Mouse (Mus musculus) embryonic facial prominence, embryonic 11.5 days (tissue): ENCODE data around the gene H2-M10.6. TPM values are rescaled to one million over a fixed set of nuclear protein-coding genes. Genes with fewer than 3 reads are reported as not detected.

Experiments used
- ATAC-seq: fragments of 200-750 bp; cut with Nextera tagmentation; replicated peaks from 2 replicates; pipeline ENCODE4 v1.8.0; 2017; ENCODE audit warnings: low read depth; ENCODE audit not compliant: insufficient number of reproducible peaks, low FRiP score, low TSS enrichment
- DNase-seq: peaks from one replicate; pipeline ENCODE4 v3.0.0-alpha.2; 2015; ENCODE audit warnings: low spot score
- H3K27ac ChIP-seq: fragments of 300-500 bp; sonication (generic); replicated peaks from 2 replicates; pipeline ENCODE4 v1.5.1; 2014; ENCODE audit warnings: mild to moderate bottlenecking, low read depth, low read length, control low read depth
- H3K27me3 ChIP-seq: fragments of 300-500 bp; sonication (generic); 2 replicates; pipeline ENCODE4 v1.6.1; 2014; ENCODE audit warnings: mild to moderate bottlenecking, low read length, moderate library complexity, mixed read lengths; ENCODE audit not compliant: control insufficient read depth, insufficient read depth
- H3K36me3 ChIP-seq: fragments of 300-500 bp; sonication (generic); replicated peaks from 2 replicates; pipeline ENCODE4 v1.6.1; 2014; ENCODE audit warnings: low read depth, mild to moderate bottlenecking, low read length, moderate library complexity, mixed read lengths; ENCODE audit not compliant: control insufficient read depth, insufficient read depth
- H3K4me1 ChIP-seq: fragments of 300-500 bp; sonication (generic); 2 replicates; pipeline ENCODE4 v1.6.1; 2014; ENCODE audit warnings: low read length, mixed read lengths; ENCODE audit not compliant: control insufficient read depth, insufficient read depth
- H3K4me2 ChIP-seq: fragments of 300-500 bp; sonication (generic); 2 replicates; pipeline ENCODE4 v1.6.1; 2014; ENCODE audit warnings: low read depth, mild to moderate bottlenecking, control low read depth, low read length, moderate library complexity
- H3K4me3 ChIP-seq: fragments of 300-500 bp; sonication (generic); 2 replicates; pipeline ENCODE4 v1.5.1; 2014; ENCODE audit warnings: low read depth, low read length, control low read depth
- H3K9ac ChIP-seq: fragments of 300-500 bp; sonication (generic); replicated peaks from 2 replicates; pipeline ENCODE4 v1.6.1; 2014; ENCODE audit warnings: mild to moderate bottlenecking, control low read depth, low read length
- H3K9me3 ChIP-seq: fragments of 300-500 bp; sonication (generic); replicated peaks from 2 replicates; pipeline ENCODE4 v1.6.1; 2016; ENCODE audit warnings: mild to moderate bottlenecking, low read length, inconsistent platforms, mixed read lengths; ENCODE audit not compliant: control insufficient read depth
- WGBS: fragments of 180-500 bp; shearing (Covaris S2); extraction: QIAGEN DNeasy Blood & Tissue Kit; methylation state at CpG from one replicate; pipeline ENCODE4 v1.1.7; 2014; 5-methylcytosine and 5-hydroxymethylcytosine counted together
- polyA plus RNA-seq: library from polyadenylated mRNA; unstranded; fragments of >200 nt; fragmentation: Nextera tagmentation; extraction: Ambion mirVana; gene quantifications from 2 replicates; pipeline ENCODE4 v1.2.1, GENCODE M21; 2014

The H2-M10.6 gene
- polyA plus RNA-seq, 1 experiment from 2014 or later = not detected

DNA sequence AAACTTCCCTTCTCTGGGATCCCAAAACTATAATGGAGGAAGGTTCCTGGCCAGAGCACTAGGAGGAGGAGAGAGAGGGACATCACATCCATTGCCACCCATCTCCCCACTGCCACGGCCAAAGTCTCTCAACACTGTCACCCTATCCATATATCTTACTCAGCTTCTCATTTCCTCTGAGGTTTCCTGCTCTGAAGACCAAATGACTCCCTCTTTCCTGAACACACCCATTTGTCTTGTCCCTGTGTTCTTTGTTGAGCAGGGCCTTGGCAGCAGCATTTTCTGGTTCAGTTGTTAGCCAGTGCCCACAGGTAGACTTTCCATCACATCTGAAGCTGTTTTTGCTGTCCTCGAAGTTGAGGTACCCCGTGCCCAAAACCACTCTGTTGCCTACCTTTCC, 46.2 kb downstream of the H2-M10.6 start:
- DNase-seq (no peak), ATAC-seq (no peak)
- peaks cover 5% of the 10 kb centered on the region for H3K36me3 ChIP-seq
- H3K4me2 ChIP-seq = no peak overlapping the region
- H3K27me3 ChIP-seq = no peaks in the 10 kb centered on the region
- WGBS = 91% methylated on average over 3 of the region's 3 CpGs
- no peaks in the 10 kb centered on the region for H3K9me3 ChIP-seq
- H3K4me1 ChIP-seq = no peaks in the 10 kb centered on the region
- H3K9ac ChIP-seq = no peak overlapping the region
- H3K4me3 ChIP-seq = no peak overlapping the region
- H3K27ac ChIP-seq = no peak overlapping the region

DNA sequence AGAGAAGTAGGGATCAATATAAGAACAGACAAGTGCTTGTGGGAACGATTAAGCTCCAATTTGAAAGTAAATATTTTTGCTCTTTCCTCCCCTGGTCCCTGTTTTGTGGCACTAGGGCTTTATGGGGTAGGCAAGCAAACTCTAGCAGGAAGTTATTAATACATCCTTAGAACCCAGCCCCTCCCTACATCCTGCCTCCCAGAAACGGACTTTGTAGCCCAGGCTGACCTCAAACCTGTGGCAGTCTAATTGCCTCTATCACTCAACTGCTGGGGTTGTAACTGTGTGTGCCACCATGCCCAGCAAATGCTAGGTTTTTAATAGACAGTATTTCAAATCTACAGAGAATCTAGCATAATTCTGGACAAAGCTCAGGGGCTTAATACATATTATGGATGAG, 49.7 kb downstream of the H2-M10.6 start:
- no peak overlapping the region for H3K9ac ChIP-seq
- no peak overlapping the region for H3K27ac ChIP-seq
- DNase-seq = no peak
- no peak overlapping the region for H3K4me2 ChIP-seq
- H3K4me1 ChIP-seq = no peaks in the 10 kb centered on the region; the same call in 1 of the 2 replicates
- 60% methylated on average over 2 of the region's 2 CpGs for WGBS
- no peak for ATAC-seq
- no peak overlapping the region for H3K4me3 ChIP-seq
- peaks cover 5% of the 10 kb centered on the region for H3K36me3 ChIP-seq
- peaks cover 3% of the 10 kb centered on the region; the same call in 1 of the 2 replicates for H3K27me3 ChIP-seq
- H3K9me3 ChIP-seq = no peaks in the 10 kb centered on the region

Other genes starting within 250 kb of the H2-M10.6 start
- not detected in 2 replicates for gene H2-M9, start 169.5 kb upstream of the H2-M10.6 start, polyA plus RNA-seq
- not detected in 2 replicates for gene H2-M1, start 140.0 kb upstream of the H2-M10.6 start, polyA plus RNA-seq
- not detected in 2 replicates for gene H2-M10.5, start 39.3 kb upstream of the H2-M10.6 start, polyA plus RNA-seq
- 36.0 and 38.2 TPM in 2 replicates for gene Trim26, start 25.0 kb downstream of the H2-M10.6 start, polyA plus RNA-seq
- 0.25 and 0.39 TPM in 2 replicates for gene Trim15, start 55.0 kb downstream of the H2-M10.6 start, polyA plus RNA-seq
- 5.9 and 7.4 TPM in 2 replicates for gene Trim10, start 57.4 kb downstream of the H2-M10.6 start, polyA plus RNA-seq
- gene Trim40, start 78.0 kb downstream of the H2-M10.6 start, polyA plus RNA-seq = not detected in 2 replicates
- gene Trim31, start 85.9 kb downstream of the H2-M10.6 start, polyA plus RNA-seq = not detected in 2 replicates
- 0.13 TPM in 1 of 2 replicates, not detected in the other for gene Rnf39, start 130.7 kb downstream of the H2-M10.6 start, polyA plus RNA-seq
- gene Ppp1r11, start 139.6 kb downstream of the H2-M10.6 start, polyA plus RNA-seq = 136 and 152 TPM in 2 replicates
- 96.7 and 104 TPM in 2 replicates for gene Znrd1, start 146.4 kb downstream of the H2-M10.6 start, polyA plus RNA-seq
- 8.0 and 9.3 TPM in 2 replicates for gene Znrd1as, start 146.4 kb downstream of the H2-M10.6 start, polyA plus RNA-seq
- not detected in 2 replicates for gene 2410137M14Rik, start 169.1 kb downstream of the H2-M10.6 start, polyA plus RNA-seq
- 0.39 and 0.45 TPM in 2 replicates for gene H2-M5, start 177.4 kb downstream of the H2-M10.6 start, polyA plus RNA-seq
- 102 and 110 TPM in 2 replicates for gene Zfp57, start 189.0 kb downstream of the H2-M10.6 start, polyA plus RNA-seq
- 0.20 TPM in 1 of 2 replicates, not detected in the other for gene Mog, start 211.2 kb downstream of the H2-M10.6 start, polyA plus RNA-seq
- 6.1 and 8.9 TPM in 2 replicates for gene Gabbr1, start 233.8 kb downstream of the H2-M10.6 start, polyA plus RNA-seq